Mouse (Mus musculus): ENCODE measurements around the gene Apeh. TPM values are rescaled to one million over a fixed set of nuclear protein-coding genes. Genes with fewer than 3 reads are reported as not detected.

The Apeh gene
- total and polyA plus RNA-seq, 3 experiments = 67.5 to 148 (median 119) TPM

DNA sequence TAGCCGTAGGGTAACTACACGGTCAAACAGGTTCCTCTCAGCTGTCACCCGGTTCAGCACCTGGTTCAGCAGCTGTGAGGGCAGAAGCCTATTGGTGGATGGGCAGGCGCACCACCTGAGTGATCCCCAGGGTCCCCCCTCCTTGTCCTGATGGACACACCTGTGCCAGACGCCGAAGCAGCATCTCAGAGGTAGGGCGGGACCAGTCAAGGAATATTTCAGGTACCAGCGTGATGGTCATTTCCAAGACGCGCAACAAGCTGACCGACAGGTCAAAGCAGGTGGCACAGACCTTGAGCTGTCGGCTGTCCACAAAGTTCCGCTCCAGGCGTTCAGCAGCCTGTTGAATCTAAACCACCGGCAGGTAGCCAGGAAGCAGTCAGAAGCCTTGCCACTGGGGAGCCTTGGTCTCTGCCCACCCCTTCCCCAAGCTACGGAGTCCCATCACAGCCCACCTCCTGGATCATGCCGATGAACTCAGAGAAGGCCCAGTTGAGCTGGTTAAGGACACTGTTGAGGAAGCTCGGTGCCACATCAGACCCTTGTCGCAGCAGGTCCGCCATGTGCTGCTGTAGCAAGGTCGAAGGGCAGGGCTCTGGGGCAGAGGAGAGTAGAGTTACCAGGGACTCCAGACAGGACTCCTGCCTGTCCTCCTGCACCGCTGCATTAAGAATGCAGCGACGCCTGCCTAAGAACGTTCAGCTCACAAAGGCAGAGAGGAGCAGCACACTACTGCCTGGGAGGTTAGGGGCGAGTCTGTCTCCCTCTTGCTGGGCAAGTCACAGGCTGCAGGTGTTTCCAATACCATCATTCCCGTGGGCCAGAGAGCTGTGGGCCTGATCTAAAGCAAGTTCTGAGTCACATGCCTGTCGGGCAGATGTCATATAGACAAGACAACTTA lies 37.8 kb downstream of the Apeh start:
- H3K36me3 ChIP-seq (replicated peaks) = peaks cover 100% of the 10 kb centered on the region
- TF ChIP-seq GATA2 (IDR thresholded peaks at IDR 0.05; ENCODE audit: borderline replicate concordance, low read depth, low read length) (no peak), POLR2AphosphoS5 (IDR thresholded peaks at IDR 0.05; ENCODE audit: insufficient replicate concordance, low read depth, low read length) (no peak), CTCF (IDR thresholded peaks at IDR 0.05; ENCODE audit: low read depth, low read length) (no peak), GATA1 (IDR thresholded peaks at IDR 0.05; ENCODE audit: borderline replicate concordance, low read length) (no peak)
- no peaks in the 10 kb centered on the region; the same call in 1 of the 2 replicates for H3K27me3 ChIP-seq (ENCODE audit: insufficient read depth, low read length)
- H3K4me1 ChIP-seq (ENCODE audit: insufficient read depth, low read depth, low read length) = peaks cover 31% of the 10 kb centered on the region
- ATAC-seq (ENCODE audit: extremely low read depth, insufficient number of reproducible peaks, low FRiP score, poor library complexity, severe bottlenecking) = no peak
- H3K9me3 ChIP-seq (replicated peaks) = no peaks in the 10 kb centered on the region
- DNase-seq (ENCODE audit: low spot score) = no peak
- H3K4me3 ChIP-seq (ENCODE audit: low read depth, low read length) = no peak overlapping the region

DNA sequence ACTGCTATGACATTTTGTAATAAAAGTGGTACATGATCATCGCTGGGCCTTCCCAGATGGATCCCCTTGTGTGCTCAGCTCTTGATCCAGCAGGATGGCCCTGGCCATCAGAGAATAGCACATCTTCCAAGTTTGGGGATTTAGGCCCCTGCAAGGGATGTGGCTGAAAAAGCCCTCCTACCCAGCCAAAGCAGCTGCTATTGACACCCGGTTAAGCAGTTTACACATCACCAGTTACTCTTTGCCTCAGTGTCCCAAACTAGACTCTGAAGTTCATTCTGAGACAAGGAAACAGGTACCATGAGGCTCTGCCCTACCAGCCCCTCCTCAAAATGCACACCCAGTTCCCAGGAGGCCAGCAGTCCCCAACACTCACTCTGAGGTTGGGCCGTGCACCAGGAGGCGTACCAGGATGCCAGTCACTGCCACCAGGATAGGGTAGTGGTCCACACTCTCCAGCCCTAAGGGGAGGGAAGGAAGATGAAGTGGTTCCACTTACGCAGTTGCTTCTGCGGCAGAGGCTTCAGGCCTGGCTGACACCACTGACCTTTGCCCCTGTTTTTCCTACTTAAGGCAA lies 38.7 kb downstream of the Apeh start:
- Histone ChIP-seq H3K4me3 (ENCODE audit: low read depth, low read length) (no peak overlapping the region), H3K27me3 (ENCODE audit: insufficient read depth, low read length) (no peaks in the 10 kb centered on the region; the same call in 1 of the 2 replicates), H3K36me3 (replicated peaks) (peaks cover 100% of the 10 kb centered on the region), H3K4me1 (ENCODE audit: insufficient read depth, low read depth, low read length) (peaks cover 40% of the 10 kb centered on the region), H3K9me3 (replicated peaks) (no peaks in the 10 kb centered on the region)
- no peak for ATAC-seq (ENCODE audit: extremely low read depth, insufficient number of reproducible peaks, low FRiP score, poor library complexity, severe bottlenecking)
- TF ChIP-seq CTCF (IDR thresholded peaks at IDR 0.05; ENCODE audit: low read depth, low read length) (no peak), POLR2AphosphoS5 (IDR thresholded peaks at IDR 0.05; ENCODE audit: insufficient replicate concordance, low read depth, low read length) (no peak), GATA2 (IDR thresholded peaks at IDR 0.05; ENCODE audit: borderline replicate concordance, low read depth, low read length) (no peak), GATA1 (IDR thresholded peaks at IDR 0.05; ENCODE audit: borderline replicate concordance, low read length) (no peak), TAL1 (conservative IDR thresholded peaks at IDR 0.05; ENCODE audit: low read depth, low read length) (no peak)
- no peak for DNase-seq (ENCODE audit: low spot score)

DNA sequence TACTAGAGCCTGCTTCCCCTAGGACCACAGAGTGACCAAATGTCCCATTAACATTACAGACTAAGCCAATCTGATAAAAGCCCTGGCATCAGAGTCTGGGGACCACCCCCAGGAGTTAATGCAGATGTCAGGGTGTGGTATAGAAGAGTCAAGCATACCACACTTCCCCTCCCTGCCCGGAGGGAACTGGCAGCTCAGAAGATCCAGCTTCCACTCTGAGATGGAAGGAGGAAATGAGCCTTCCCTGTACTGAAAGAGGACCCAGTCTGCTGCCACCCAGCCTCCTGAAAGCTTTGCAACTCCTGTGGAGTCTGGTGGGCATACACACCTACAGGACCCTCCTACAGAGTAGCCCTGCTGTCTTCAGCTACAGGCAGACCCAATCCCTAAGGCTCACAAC lies 39.3 kb downstream of the Apeh start:
- ATAC-seq (ENCODE audit: extremely low read depth, insufficient number of reproducible peaks, low FRiP score, poor library complexity, severe bottlenecking) = no peak
- TF ChIP-seq GATA1 (IDR thresholded peaks at IDR 0.05; ENCODE audit: borderline replicate concordance, low read length) (no peak), TAL1 (conservative IDR thresholded peaks at IDR 0.05; ENCODE audit: low read depth, low read length) (no peak), POLR2AphosphoS5 (IDR thresholded peaks at IDR 0.05; ENCODE audit: insufficient replicate concordance, low read depth, low read length) (no peak), CTCF (IDR thresholded peaks at IDR 0.05; ENCODE audit: low read depth, low read length) (no peak), GATA2 (IDR thresholded peaks at IDR 0.05; ENCODE audit: borderline replicate concordance, low read depth, low read length) (no peak)

DNA sequence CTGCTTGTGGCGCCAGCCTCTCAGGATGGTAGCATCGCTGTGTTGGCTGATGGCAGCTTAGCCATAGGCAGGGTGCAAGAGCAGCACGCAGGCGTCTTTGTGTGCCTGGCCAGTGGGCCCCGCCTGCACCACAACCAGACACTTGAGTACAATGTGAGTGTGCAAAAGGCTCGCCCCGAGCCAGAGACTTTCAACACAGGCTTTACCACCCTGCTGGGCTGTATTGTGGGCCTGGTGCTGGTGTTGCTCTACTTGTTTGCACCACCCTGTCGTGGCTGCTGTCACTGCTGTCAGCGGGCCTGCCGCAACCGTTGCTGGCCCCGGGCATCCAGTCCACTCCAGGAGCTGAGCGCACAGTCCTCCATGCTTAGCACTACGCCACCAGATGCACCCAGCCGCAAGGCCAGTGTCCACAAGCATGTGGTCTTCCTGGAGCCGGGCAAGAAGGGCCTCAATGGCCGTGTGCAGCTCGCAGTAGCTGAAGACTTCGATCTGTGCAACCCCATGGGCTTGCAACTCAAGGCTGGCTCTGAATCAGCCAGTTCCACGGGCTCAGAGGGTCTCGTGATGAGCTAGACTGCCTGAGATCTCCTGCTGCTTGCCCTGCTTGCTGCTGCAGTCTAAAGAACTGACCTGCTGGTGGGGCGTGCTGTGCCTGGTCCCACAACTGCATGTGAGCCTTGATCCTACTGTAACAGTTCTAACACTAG lies 39.9 kb downstream of the Apeh start:
- no peak for TF ChIP-seq GATA2 (IDR thresholded peaks at IDR 0.05; ENCODE audit: borderline replicate concordance, low read depth, low read length)
- TF ChIP-seq POLR2AphosphoS5 (IDR thresholded peaks at IDR 0.05; ENCODE audit: insufficient replicate concordance, low read depth, low read length) = no peak
- no peak for TF ChIP-seq CTCF (IDR thresholded peaks at IDR 0.05; ENCODE audit: low read depth, low read length)
- no peak for TF ChIP-seq GATA1 (IDR thresholded peaks at IDR 0.05; ENCODE audit: borderline replicate concordance, low read length)
- H3K27me3 ChIP-seq (ENCODE audit: insufficient read depth, low read length) = no peaks in the 10 kb centered on the region; the same call in 1 of the 2 replicates
- no peak overlapping the region for H3K4me3 ChIP-seq (ENCODE audit: low read depth, low read length)
- no peak for ATAC-seq (ENCODE audit: extremely low read depth, insufficient number of reproducible peaks, low FRiP score, poor library complexity, severe bottlenecking)
- peaks cover 52% of the 10 kb centered on the region for H3K4me1 ChIP-seq (ENCODE audit: insufficient read depth, low read depth, low read length)
- no peak for DNase-seq (ENCODE audit: low spot score)
- H3K36me3 ChIP-seq (replicated peaks) = peaks cover 100% of the 10 kb centered on the region
- H3K9me3 ChIP-seq (replicated peaks) = no peaks in the 10 kb centered on the region

More for the DNA sequence above, 39.3 kb downstream of the Apeh start:
- Histone ChIP-seq H3K36me3 (replicated peaks) (peaks cover 100% of the 10 kb centered on the region), H3K9me3 (replicated peaks) (no peaks in the 10 kb centered on the region), H3K4me1 (ENCODE audit: insufficient read depth, low read depth, low read length) (peaks cover 47% of the 10 kb centered on the region), H3K4me3 (ENCODE audit: low read depth, low read length) (no peak overlapping the region), H3K27me3 (ENCODE audit: insufficient read depth, low read length) (no peaks in the 10 kb centered on the region; the same call in 1 of the 2 replicates)
- DNase-seq (ENCODE audit: low spot score) = no peak

DNA sequence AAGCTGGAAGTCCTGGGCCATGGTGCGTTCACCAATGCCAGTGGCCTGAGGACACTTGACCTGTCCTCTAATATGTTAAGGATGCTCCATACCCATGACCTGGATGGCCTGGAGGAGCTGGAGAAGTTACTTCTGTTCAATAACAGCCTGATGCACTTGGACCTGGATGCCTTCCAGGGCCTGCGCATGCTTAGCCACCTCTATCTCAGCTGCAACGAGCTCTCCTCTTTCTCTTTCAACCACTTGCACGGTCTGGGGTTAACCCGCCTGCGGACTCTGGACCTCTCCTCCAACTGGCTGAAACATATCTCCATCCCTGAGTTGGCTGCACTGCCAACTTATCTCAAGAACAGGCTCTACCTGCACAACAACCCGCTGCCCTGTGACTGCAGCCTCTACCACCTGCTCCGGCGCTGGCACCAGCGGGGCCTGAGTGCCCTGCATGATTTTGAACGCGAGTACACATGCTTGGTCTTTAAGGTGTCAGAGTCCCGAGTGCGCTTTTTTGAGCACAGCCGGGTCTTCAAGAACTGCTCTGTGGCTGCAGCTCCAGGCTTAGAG lies 40.7 kb downstream of the Apeh start:
- Histone ChIP-seq H3K4me1 (ENCODE audit: insufficient read depth, low read depth, low read length) (peaks cover 56% of the 10 kb centered on the region), H3K9me3 (replicated peaks) (no peaks in the 10 kb centered on the region), H3K36me3 (replicated peaks) (peaks cover 92% of the 10 kb centered on the region), H3K27me3 (ENCODE audit: insufficient read depth, low read length) (no peaks in the 10 kb centered on the region; the same call in 1 of the 2 replicates), H3K4me3 (ENCODE audit: low read depth, low read length) (no peak overlapping the region; the same call in 1 of the 2 replicates)
- DNase-seq (ENCODE audit: low spot score) (no peak), ATAC-seq (ENCODE audit: extremely low read depth, insufficient number of reproducible peaks, low FRiP score, poor library complexity, severe bottlenecking) (no peak)
- TF ChIP-seq GATA2 (IDR thresholded peaks at IDR 0.05; ENCODE audit: borderline replicate concordance, low read depth, low read length) (no peak), POLR2AphosphoS5 (IDR thresholded peaks at IDR 0.05; ENCODE audit: insufficient replicate concordance, low read depth, low read length) (no peak), GATA1 (IDR thresholded peaks at IDR 0.05; ENCODE audit: borderline replicate concordance, low read length) (no peak), TAL1 (conservative IDR thresholded peaks at IDR 0.05; ENCODE audit: low read depth, low read length) (no peak), CTCF (IDR thresholded peaks at IDR 0.05; ENCODE audit: low read depth, low read length) (no peak)

Data from G1E (cell line).